Mouse (Mus musculus) liver, adult (tissue): ENCODE data around the gene Agap1.

Source experiments
- GATA4 ChIP-seq: IDR thresholded peaks from 2 replicates; pipeline ENCODE4 v1.6.1; 2014; ENCODE audit warnings: mild to moderate bottlenecking, low read length; ENCODE audit not compliant: insufficient replicate concordance

Gene Agap1

GRCm38 (mm10) chr1:89823036-89823435 is 368.4 kb downstream of the Agap1 start:
- TF ChIP-seq GATA4, result no peak

- TF ChIP-seq GATA4, result no peak
Measured at GRCm38 (mm10) chr1:89827051-89827450, 372.4 kb downstream of the Agap1 start.

- no peak for TF ChIP-seq GATA4
Measured at GRCm38 (mm10) chr1:89831095-89831494, 376.5 kb downstream of the Agap1 start.

GRCm38 (mm10) chr1:89844064-89844463 is 389.5 kb downstream of the Agap1 start:
- no peak for TF ChIP-seq GATA4

GRCm38 (mm10) chr1:89845487-89845886 is 390.9 kb downstream of the Agap1 start:
- TF ChIP-seq GATA4, result no peak

GRCm38 (mm10) chr1:89846148-89846547 is 391.5 kb downstream of the Agap1 start:
- no peak for TF ChIP-seq GATA4

GRCm38 (mm10) chr1:89848356-89849039 is 393.9 kb downstream of the Agap1 start:
- TF ChIP-seq GATA4, result no peak

- no peak for TF ChIP-seq GATA4
Measured at GRCm38 (mm10) chr1:89849151-89849860, 394.7 kb downstream of the Agap1 start.

GRCm38 (mm10) chr1:89849861-89850230 is 395.2 kb downstream of the Agap1 start:
- no peak for TF ChIP-seq GATA4

- no peak for TF ChIP-seq GATA4
Measured at GRCm38 (mm10) chr1:89850681-89851414, 396.2 kb downstream of the Agap1 start.

- TF ChIP-seq GATA4, result no peak
Measured at GRCm38 (mm10) chr1:89859182-89859581, 404.6 kb downstream of the Agap1 start.

GRCm38 (mm10) chr1:89860017-89860730 is 405.6 kb downstream of the Agap1 start:
- TF ChIP-seq GATA4, result no peak

- no peak for TF ChIP-seq GATA4
Measured at GRCm38 (mm10) chr1:89865787-89866186, 411.2 kb downstream of the Agap1 start.

- no peak for TF ChIP-seq GATA4
Measured at GRCm38 (mm10) chr1:89867847-89868246, 413.2 kb downstream of the Agap1 start.

GRCm38 (mm10) chr1:89870134-89870905 is 415.7 kb downstream of the Agap1 start:
- TF ChIP-seq GATA4, result no peak

- TF ChIP-seq GATA4, result no peak
Measured at GRCm38 (mm10) chr1:89870906-89871211, 416.3 kb downstream of the Agap1 start.
